Mouse (Mus musculus): ENCODE results near the gene Ccnl1. TPM values are rescaled to one million over a fixed set of nuclear protein-coding genes. Genes with fewer than 3 reads are reported as not detected.

The Ccnl1 gene
- total and polyA plus RNA-seq, 3 experiments, result 20.1 to 56.5 TPM; not detected in 1

DNA sequence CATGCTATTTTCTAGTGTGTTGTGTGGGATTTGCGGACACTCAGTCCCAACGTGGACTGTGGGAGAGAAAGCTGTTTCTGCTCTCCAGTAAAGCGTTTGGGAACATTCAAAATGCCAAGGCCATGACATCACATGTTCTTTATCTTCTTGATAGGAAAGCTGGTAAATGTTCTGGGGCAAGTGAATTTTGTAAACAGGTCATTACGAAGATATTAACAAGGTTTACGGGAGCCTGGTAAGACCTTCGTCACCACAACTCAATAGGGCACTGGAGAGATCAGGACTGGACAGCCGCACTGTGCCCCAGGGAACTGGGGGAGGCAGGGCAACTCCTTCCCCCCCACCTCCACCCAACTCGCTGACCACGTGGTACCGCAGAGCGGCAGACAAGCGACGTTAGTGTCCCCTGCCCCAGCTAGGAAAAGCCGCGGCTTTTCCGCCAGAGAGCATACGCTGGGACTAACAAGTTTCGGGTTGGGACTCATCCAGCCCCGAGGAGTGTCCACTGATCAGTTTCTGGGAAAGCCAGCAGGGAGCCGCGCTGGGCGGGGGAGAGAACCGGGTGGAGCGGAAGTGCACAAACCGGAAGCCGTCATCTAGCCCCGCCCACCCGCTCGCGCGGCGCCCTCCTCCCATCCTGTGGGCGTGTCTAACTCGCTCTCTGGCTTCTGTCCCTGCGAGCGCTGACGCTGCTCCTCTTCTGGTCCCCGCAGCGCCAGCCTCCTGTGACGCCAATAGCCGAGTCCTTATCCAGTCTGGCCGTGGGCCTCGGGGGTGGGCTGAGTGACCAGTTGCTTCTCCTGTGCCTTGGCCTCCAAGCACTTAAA, 16.4 kb upstream of the Ccnl1 start:
- Histone ChIP-seq H3K9ac (ENCODE audit: control insufficient read depth, low read depth, low read length, poor library complexity, severe bottlenecking) (peak overlapping the region; percentile 94), H3K27me3 (ENCODE audit: control insufficient read depth in 1 of 2, insufficient read depth in 2 of 2, low read length in 2 of 2) (no peaks in the 10 kb centered on the region), H3K4me1 (ENCODE audit: control insufficient read depth in 1 of 2, insufficient read depth in 2 of 2, low read length in 2 of 2) (peaks cover 7 to 15% of the 10 kb centered on the region in 2 experiments), H3K79me2 (ENCODE audit: control insufficient read depth, insufficient read depth, low read length, poor library complexity) (peaks cover 2% of the 10 kb centered on the region; the same call in 1 of the 2 replicates), H3K36me3 (ENCODE audit: control insufficient read depth in 1 of 2, insufficient read depth in 2 of 2, low read length in 2 of 2) (peaks cover 0 to 15% of the 10 kb centered on the region in 2 experiments; a peak in 2 of 4 replicates), H3K27ac (ENCODE audit: control insufficient read depth, low read depth, low read length) (peak overlapping the region; percentile 96), H3K4me3 (ENCODE audit: control insufficient read depth in 1 of 2, insufficient read depth in 1 of 2, low read depth in 2 of 2, low read length in 2 of 2) (peak overlapping the region; percentile 81 to 85), H3K9me3 (replicated peaks; ENCODE audit: insufficient read depth, low read length) (no peaks in the 10 kb centered on the region)
- DNase-seq (ENCODE audit: low read depth, low spot score), result peak; percentile 97
- TF ChIP-seq ELF1 (IDR thresholded peaks at IDR 0.05; ENCODE audit: low read depth, low read length) (peak; percentile 49), SMC3 (IDR thresholded peaks at IDR 0.05; ENCODE audit: low read depth, low read length) (no peak), RAD21 (IDR thresholded peaks at IDR 0.05; ENCODE audit: low read depth, low read length) (no peak), USF2 (IDR thresholded peaks at IDR 0.05; ENCODE audit: borderline replicate concordance in 1 of 2, insufficient read depth in 1 of 2, low read depth in 1 of 2, low read length in 2 of 2) (0 out of 4 replicates have a peak, but pooled peaks of 1 of the 2 experiments have one; percentile 51), ZMIZ1 (IDR thresholded peaks at IDR 0.05; ENCODE audit: low read depth, low read length) (peak; percentile 57), GABPA (IDR thresholded peaks at IDR 0.05; ENCODE audit: low read depth, low read length) (no peak), USF1 (IDR thresholded peaks at IDR 0.05; ENCODE audit: low read depth, low read length) (peak; percentile 89), MAZ (IDR thresholded peaks at IDR 0.05; ENCODE audit: low read depth, low read length) (peak; percentile 100), TAL1 (IDR thresholded peaks at IDR 0.05; ENCODE audit: low read length) (no peak), POLR2AphosphoS5 (IDR thresholded peaks at IDR 0.05; ENCODE audit: borderline replicate concordance, low read depth, low read length) (no peak), BHLHE40 (IDR thresholded peaks at IDR 0.05; ENCODE audit: borderline replicate concordance, low read depth, low read length) (no peak), MYB (IDR thresholded peaks at IDR 0.05; ENCODE audit: low read depth, low read length) (no peak), KAT2A (conservative IDR thresholded peaks at IDR 0.05; ENCODE audit: low read depth, low read length) (no peak; the same call in 1 of the 2 replicates), UBTF (IDR thresholded peaks at IDR 0.05; ENCODE audit: borderline replicate concordance, insufficient read depth, low read depth, low read length) (no peak), MXI1 (IDR thresholded peaks at IDR 0.05; ENCODE audit: low read depth, low read length) (peak; percentile 89), EP300 (IDR thresholded peaks at IDR 0.05; ENCODE audit: low read depth in 1 of 2, low read length in 2 of 2) (peak; percentile 18 to 27; a peak in 2 of 4 replicates), TCF12 (IDR thresholded peaks at IDR 0.05; ENCODE audit: low read depth, low read length) (peak; percentile 32; the same call in 1 of the 2 replicates), MAX (IDR thresholded peaks at IDR 0.05; ENCODE audit: low read length) (peak; percentile 97), CHD2 (IDR thresholded peaks at IDR 0.05; ENCODE audit: low read length) (no peak), NRF1 (IDR thresholded peaks at IDR 0.05; ENCODE audit: insufficient read depth, low read depth, low read length, poor library complexity, severe bottlenecking) (0 out of 2 replicates have a peak, but pooled peaks have one; percentile 8), TBP (IDR thresholded peaks at IDR 0.05; ENCODE audit: low read depth, low read length) (peak; percentile 71), POLR2AphosphoS2 (IDR thresholded peaks at IDR 0.05; ENCODE audit: low read length) (peak; percentile 94), ZNF384 (IDR thresholded peaks at IDR 0.05; ENCODE audit: low read depth, low read length) (no peak), NELFE (IDR thresholded peaks at IDR 0.05; ENCODE audit: low read depth, low read length) (peak; percentile 90), MEF2A (IDR thresholded peaks at IDR 0.05; ENCODE audit: extremely low read depth, insufficient replicate concordance, low read depth, low read length, poor library complexity, severe bottlenecking) (0 out of 2 replicates have a peak, but pooled peaks have one; percentile 45), SIN3A (IDR thresholded peaks at IDR 0.05; ENCODE audit: low read length) (no peak), GATA1 (IDR thresholded peaks at IDR 0.05; ENCODE audit: low read depth, low read length) (peak; percentile 48), RCOR1 (IDR thresholded peaks at IDR 0.05; ENCODE audit: low read depth, low read length) (no peak), HCFC1 (IDR thresholded peaks at IDR 0.05; ENCODE audit: low read depth, low read length) (peak; percentile 79), CHD1 (IDR thresholded peaks at IDR 0.05; ENCODE audit: low read depth, low read length) (no peak), POLR2A (IDR thresholded peaks at IDR 0.05; ENCODE audit: control insufficient read depth in 1 of 2, insufficient read depth in 1 of 2, low read depth in 1 of 2, low read length in 2 of 2, poor library complexity in 1 of 2) (peak; percentile 64 to 96; a peak in 3 of 4 replicates), E2F4 (IDR thresholded peaks at IDR 0.05; ENCODE audit: borderline replicate concordance, low read depth, low read length) (no peak), ZC3H11A (IDR thresholded peaks at IDR 0.05; ENCODE audit: low read depth, low read length) (no peak), ZKSCAN1 (IDR thresholded peaks at IDR 0.05; ENCODE audit: low read depth, low read length) (no peak), ETS1 (IDR thresholded peaks at IDR 0.05; ENCODE audit: low read depth, low read length) (peak; percentile 63)
